Mouse (Mus musculus) G1E (cell line): ENCODE results near the gene Keap1.

ENCODE experiments used
- CTCF ChIP-seq: IDR thresholded peaks from 2 replicates; pipeline ENCODE4 v1.5.1; 2012; ENCODE audit warnings: low read depth, low read length, inconsistent platforms, mixed read lengths
- GATA1 ChIP-seq: IDR thresholded peaks from 2 replicates; pipeline ENCODE4 v1.6.1; 2012; ENCODE audit warnings: borderline replicate concordance, low read length, inconsistent platforms, mixed read lengths

DNA sequence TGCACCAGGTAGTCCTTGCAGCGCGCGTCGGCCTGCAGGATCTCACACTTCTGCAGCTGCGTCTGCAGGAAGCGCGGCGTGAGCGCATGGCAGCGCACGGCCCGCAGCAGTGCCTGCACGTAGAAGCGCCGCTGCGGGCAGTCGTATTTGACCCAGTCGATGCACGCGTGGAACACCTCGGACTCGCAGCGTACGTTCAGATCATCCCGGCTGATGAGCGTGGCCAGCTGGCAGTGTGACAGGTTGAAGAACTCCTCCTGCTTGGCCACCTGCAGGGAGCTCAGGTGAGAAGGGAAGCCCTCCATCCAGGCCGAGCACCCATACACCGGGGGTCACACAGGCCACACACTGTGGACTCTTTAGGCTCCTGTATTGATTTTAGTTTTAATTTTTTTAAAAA lies 5.4 kb downstream of the Keap1 start:
- TF ChIP-seq CTCF (no peak), GATA1 (no peak)
